Mouse (Mus musculus) heart, embryonic 14.5 days (tissue): ENCODE results near the gene Cox7b2. TPM values are rescaled to one million over a fixed set of nuclear protein-coding genes. Genes with fewer than 3 reads are reported as not detected.
A peak's percentile ranks its signal among the peaks of the same experiment; 100 is the strongest.
"Not testable (repeated sequence)": the region's sequence is repeated elsewhere in the genome, so short reads cannot be mapped to it uniquely, and the experiment has no call there.

Experiments used
- ATAC-seq: fragments of 200-750 bp; cut with Nextera tagmentation; 2 replicates; pipeline ENCODE4 v1.8.0; 2017; ENCODE audit warnings: low read depth, moderate TSS enrichment; ENCODE audit not compliant: insufficient number of reproducible peaks, insufficient read depth, low FRiP score
- H3K27ac ChIP-seq, 2 experiments: fragments of 200-500 bp in 1 of 2; fragments of 300-500 bp in 1 of 2; sonication (generic) in 1 of 2; replicated peaks in 1 of 2; 2 replicates each; pipeline ENCODE4 v1.5.1; 2012 to 2014; ENCODE audit warnings: low read depth in 2 of 2, low read length in 2 of 2, control low read depth in 1 of 2, mild to moderate bottlenecking in 1 of 2, mixed read lengths in 1 of 2; ENCODE audit not compliant: control insufficient read depth in 1 of 2, insufficient read depth in 1 of 2
- H3K27me3 ChIP-seq: fragments of 300-500 bp; sonication (generic); 2 replicates; pipeline ENCODE4 v1.6.1; 2014; ENCODE audit warnings: mild to moderate bottlenecking, low read length, control low read depth; ENCODE audit not compliant: control insufficient read depth, insufficient read depth
- H3K36me3 ChIP-seq: fragments of 300-500 bp; sonication (generic); 2 replicates; pipeline ENCODE4 v1.6.1; 2014; ENCODE audit warnings: mild to moderate bottlenecking, control low read depth, low read length, mixed read lengths; ENCODE audit not compliant: control insufficient read depth, insufficient read depth
- H3K4me1 ChIP-seq, 2 experiments: fragments of 200-500 bp in 1 of 2; fragments of 300-500 bp in 1 of 2; sonication (generic) in 1 of 2; 2 replicates each; pipeline ENCODE4 v1.6.1; 2012 to 2014; ENCODE audit warnings: low read length in 2 of 2, control low read depth in 1 of 2, mixed read lengths in 1 of 2; ENCODE audit not compliant: control insufficient read depth in 2 of 2, insufficient read depth in 2 of 2
- H3K4me2 ChIP-seq: fragments of 300-500 bp; sonication (generic); 2 replicates; pipeline ENCODE4 v1.6.1; 2014; ENCODE audit warnings: mild to moderate bottlenecking, low read length
- H3K4me3 ChIP-seq, 2 experiments: fragments of 200-500 bp in 1 of 2; fragments of 300-500 bp in 1 of 2; sonication (generic) in 1 of 2; 2 replicates each; pipeline ENCODE4 v1.5.1; 2012 to 2014; ENCODE audit warnings: low read length in 2 of 2, mild to moderate bottlenecking in 2 of 2, control low read depth in 1 of 2, low read depth in 1 of 2, moderate library complexity in 1 of 2; ENCODE audit not compliant: control insufficient read depth in 1 of 2, insufficient read depth in 1 of 2
- H3K9ac ChIP-seq: fragments of 300-500 bp; sonication (generic); 2 replicates; pipeline ENCODE4 v1.6.1; 2014; ENCODE audit warnings: mild to moderate bottlenecking, low read length
- H3K9me3 ChIP-seq: fragments of 300-500 bp; sonication (generic); 2 replicates; pipeline ENCODE4 v1.6.1; 2016; ENCODE audit warnings: low read length, control low read depth; ENCODE audit not compliant: control insufficient read depth
- whole genome bisulfite sequencing: fragments of 180-500 bp; shearing (Covaris S2); extraction: QIAGEN DNeasy Blood & Tissue Kit; methylation state at CpG from one replicate; pipeline ENCODE4 v1.1.7; 2014; 5-methylcytosine and 5-hydroxymethylcytosine counted together
- polyA plus RNA-seq: library from polyadenylated mRNA; unstranded; fragments of >200 nt; fragmentation: Nextera tagmentation; extraction: Ambion mirVana; gene quantifications from 2 replicates; pipeline ENCODE4 v1.2.1, GENCODE M21; 2014

Gene Cox7b2
- 0.42 TPM in 2 replicates for polyA plus RNA-seq

- Histone ChIP-seq H3K4me1 (no peaks in the 10 kb centered on the region), H3K27ac (no peak within 1 kb of the TSS), H3K27me3 (no peaks in the 10 kb centered on the region), H3K9ac (no peak within 1 kb of the TSS), H3K4me3 (no peak within 1 kb of the TSS), H3K36me3 (no peaks in the 10 kb centered on the region), H3K4me2 (no peak within 1 kb of the TSS), H3K9me3 (no peaks in the 10 kb centered on the region)
- no peak for ATAC-seq
- 85% methylated on average over 10 of the region's 10 CpGs for WGBS
These were observed at the start of gene Cox7b2 for GRCm38 (mm10) chr5:71548079-71548478. Gene Cox7b2 (minus strand): TSS chr5:71548205.

GRCm38 (mm10) chr5:71595321-71595720 lies 47.3 kb upstream of the Cox7b2 start:
- H3K27me3 ChIP-seq, result no peaks in the 10 kb centered on the region
- H3K4me1 ChIP-seq, result peaks cover 4 to 10% of the 10 kb centered on the region in 2 experiments; a peak in 2 of 4 replicates
- no peak for ATAC-seq
- H3K4me3 ChIP-seq, result no peak overlapping the region
- no peaks in the 10 kb centered on the region for H3K36me3 ChIP-seq
- no peak overlapping the region for H3K4me2 ChIP-seq
- WGBS, result 32% methylated on average over 2 of the region's 2 CpGs
- no peak overlapping the region for H3K9ac ChIP-seq
- no peaks in the 10 kb centered on the region for H3K9me3 ChIP-seq
- no peak overlapping the region for H3K27ac ChIP-seq

- WGBS, result 86% methylated on average over 2 of the region's 2 CpGs
These were observed 45.8 kb upstream of the Cox7b2 start for GRCm38 (mm10) chr5:71593745-71594255.

GRCm38 (mm10) chr5:71571646-71572237 lies 23.7 kb upstream of the Cox7b2 start:
- Histone ChIP-seq H3K27me3 (no peaks in the 10 kb centered on the region), H3K4me3 (no peak overlapping the region)
- WGBS, result 83% methylated on average over 9 of the region's 9 CpGs

More at GRCm38 (mm10) chr5:71593745-71594255, 45.8 kb upstream of the Cox7b2 start:
- Histone ChIP-seq H3K4me1 (peaks cover 4 to 10% of the 10 kb centered on the region in 2 experiments; a peak in 2 of 4 replicates), H3K4me2 (no peak overlapping the region), H3K4me3 (no peak overlapping the region), H3K36me3 (no peaks in the 10 kb centered on the region), H3K9me3 (no peaks in the 10 kb centered on the region), H3K27ac (no peak overlapping the region), H3K27me3 (no peaks in the 10 kb centered on the region), H3K9ac (no peak overlapping the region)
- no peak for ATAC-seq

GRCm38 (mm10) chr5:71545554-71545953 lies 2.5 kb downstream of the Cox7b2 start:
- H3K4me1 ChIP-seq, result no peaks in the 10 kb centered on the region
- H3K27me3 ChIP-seq, result no peaks in the 10 kb centered on the region
- no peaks in the 10 kb centered on the region for H3K9me3 ChIP-seq
- no peak overlapping the region for H3K9ac ChIP-seq
- no peak overlapping the region for H3K4me2 ChIP-seq
- no peak overlapping the region for H3K27ac ChIP-seq
- ATAC-seq, result no peak
- H3K36me3 ChIP-seq, result no peaks in the 10 kb centered on the region
- no peak overlapping the region for H3K4me3 ChIP-seq

More at GRCm38 (mm10) chr5:71571646-71572237, 23.7 kb upstream of the Cox7b2 start:
- H3K9ac ChIP-seq, result no peak overlapping the region
- no peak for ATAC-seq
- no peak overlapping the region for H3K4me2 ChIP-seq
- H3K9me3 ChIP-seq, result no peaks in the 10 kb centered on the region
- no peak overlapping the region for H3K27ac ChIP-seq
- H3K4me1 ChIP-seq, result no peaks in the 10 kb centered on the region
- no peaks in the 10 kb centered on the region for H3K36me3 ChIP-seq

- 59% methylated on average over 7 of the region's 15 CpGs for WGBS
- not testable (repeated sequence) for H3K4me1 ChIP-seq, H3K27ac ChIP-seq, H3K4me2 ChIP-seq, ATAC-seq, H3K36me3 ChIP-seq, H3K9me3 ChIP-seq, H3K27me3 ChIP-seq, H3K9ac ChIP-seq
- peak overlapping the region in 1 of 2 experiments; percentile 9; a peak in 1 of 4 replicates for H3K4me3 ChIP-seq
These were observed 22.5 kb downstream of the Cox7b2 start for GRCm38 (mm10) chr5:71525486-71525885.

GRCm38 (mm10) chr5:71502058-71502678 lies 45.8 kb downstream of the Cox7b2 start:
- WGBS, result 14% methylated on average over 6 of the region's 6 CpGs
- ATAC-seq, result no peak

More at GRCm38 (mm10) chr5:71502058-71502678, 45.8 kb downstream of the Cox7b2 start:
- Histone ChIP-seq H3K4me2 (no peak overlapping the region), H3K9ac (no peak overlapping the region), H3K36me3 (no peaks in the 10 kb centered on the region), H3K27me3 (no peaks in the 10 kb centered on the region), H3K27ac (no peak overlapping the region), H3K4me1 (no peaks in the 10 kb centered on the region), H3K4me3 (no peak overlapping the region), H3K9me3 (no peaks in the 10 kb centered on the region)
